Mouse (Mus musculus): ENCODE data around the gene Kctd12.

- TF ChIP-seq CHD2 (IDR thresholded peaks at IDR 0.05; ENCODE audit: low read depth, low read length) = no peak
- TF ChIP-seq HCFC1 (IDR thresholded peaks at IDR 0.05; ENCODE audit: borderline replicate concordance, insufficient read depth, low read length) = no peak
- TF ChIP-seq ZC3H11A (IDR thresholded peaks at IDR 0.05; ENCODE audit: borderline replicate concordance, low read depth, low read length) = no peak
- no peak for TF ChIP-seq ZNF384 (IDR thresholded peaks at IDR 0.05; ENCODE audit: low read depth, low read length)
Observed at GRCm38 (mm10) chr14:103007737-103008136, 25.3 kb upstream of the Kctd12 start.

Measured in ES-E14 (cell line).